Mouse (Mus musculus) ES-E14 (cell line): ENCODE measurements at regions not wholly inside any gene's neighbourhood (a gene's known extent, or its start where the extent isn't known, plus 50 kb on each side); places are given as distances from the start of the nearest gene placed in this dataset.

ENCODE experiments used
- DNase-seq: peaks from one replicate; pipeline ENCODE4 v3.0.0-alpha.2; 2013; ENCODE audit warnings: low read depth, low spot score
- H3K27ac ChIP-seq: 2 replicates; pipeline ENCODE4 v1.5.1; 2012; ENCODE audit warnings: low read depth, mild to moderate bottlenecking, low read length, moderate library complexity, mixed read lengths; ENCODE audit not compliant: poor library complexity, insufficient read depth, severe bottlenecking
- H3K36me3 ChIP-seq: 2 replicates; pipeline ENCODE4 v1.6.1; 2012; ENCODE audit warnings: mild to moderate bottlenecking, low read length, moderate library complexity, mixed read lengths; ENCODE audit not compliant: control insufficient read depth, poor library complexity, insufficient read depth, severe bottlenecking
- H3K4me1 ChIP-seq, 2 experiments: fragments of 150-350 bp in 1 of 2; sonication (generic) in 1 of 2; 2 replicates each; pipeline ENCODE4 v1.6.1; 2012; ENCODE audit warnings: low read length in 2 of 2, mild to moderate bottlenecking in 1 of 2, mixed read lengths in 1 of 2; ENCODE audit not compliant: control insufficient read depth in 2 of 2, insufficient read depth in 2 of 2, poor library complexity in 1 of 2
- H3K4me3 ChIP-seq, 2 experiments: fragments of 150-350 bp in 1 of 2; sonication (generic) in 1 of 2; 2 replicates each; pipeline ENCODE4 v1.5.1; 2012; ENCODE audit warnings: low read length in 2 of 2, low read depth in 1 of 2, mild to moderate bottlenecking in 1 of 2, mixed read lengths in 1 of 2; ENCODE audit not compliant: insufficient read depth in 1 of 2, poor library complexity in 1 of 2, severe bottlenecking in 1 of 2
- H3K9ac ChIP-seq: 2 replicates; pipeline ENCODE4 v1.6.1; 2012; ENCODE audit warnings: low read depth, mild to moderate bottlenecking, low read length, mixed read lengths; ENCODE audit not compliant: poor library complexity, insufficient read depth, severe bottlenecking
- H3K9me3 ChIP-seq: fragments of 150-350 bp; sonication (generic); 2 replicates; pipeline ENCODE4 v1.6.1; 2012; ENCODE audit warnings: low read depth, mild to moderate bottlenecking, low read length; ENCODE audit not compliant: control insufficient read depth, insufficient read depth
- CHD2 ChIP-seq: IDR thresholded peaks from 2 replicates; pipeline ENCODE4 v1.6.1; 2014; ENCODE audit warnings: mild to moderate bottlenecking, low read depth, low read length, inconsistent platforms
- HCFC1 ChIP-seq: IDR thresholded peaks from 2 replicates; pipeline ENCODE4 v1.6.1; 2012; ENCODE audit warnings: low read length, inconsistent platforms, borderline replicate concordance; ENCODE audit not compliant: insufficient read depth
- MAFK ChIP-seq: IDR thresholded peaks from 2 replicates; pipeline ENCODE4 v1.6.1; 2014; ENCODE audit warnings: mild to moderate bottlenecking, low read depth, low read length, inconsistent platforms; ENCODE audit not compliant: insufficient read depth
- ZC3H11A ChIP-seq: IDR thresholded peaks from 2 replicates; pipeline ENCODE4 v1.6.1; 2012; ENCODE audit warnings: low read depth, mild to moderate bottlenecking, inconsistent platforms, low read length, borderline replicate concordance
- ZNF384 ChIP-seq: IDR thresholded peaks from 2 replicates; pipeline ENCODE4 v1.6.1; 2012; ENCODE audit warnings: low read depth, low read length, inconsistent platforms
- in situ Hi-C, 2 experiments: fragments of 600-800 bp; cut with MboI; formaldehyde crosslinking; loops; one replicate each; pipeline ENCODE4 v1.15.1; 2025; ENCODE audit warnings: low sequenced_read_pairs in 2 of 2, inconsistent platforms in 1 of 2; ENCODE audit not compliant: unreplicated experiment in 2 of 2

DNA sequence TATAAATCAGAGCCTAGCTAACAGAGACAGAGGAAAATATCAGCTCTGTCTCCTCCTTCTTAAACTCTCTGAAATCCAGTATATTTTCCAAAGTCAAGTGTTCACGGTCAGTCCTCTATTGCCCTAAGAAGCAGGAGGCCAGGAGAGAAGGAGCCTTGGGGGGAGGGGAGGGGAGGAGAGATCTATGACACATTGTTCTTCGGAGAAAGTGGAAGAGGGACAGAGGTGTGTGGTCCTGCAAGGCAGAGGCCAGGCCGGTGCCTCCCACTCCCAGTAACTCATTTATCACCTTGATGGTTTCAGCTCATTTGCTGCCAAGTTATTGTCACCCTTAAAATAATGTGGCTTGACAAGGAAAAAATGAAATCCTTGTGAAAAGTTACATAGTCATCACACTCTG, 646.7 kb downstream of the Rab28 start:
- Histone ChIP-seq H3K4me3 (no peak overlapping the region), H3K36me3 (no peaks in the 10 kb centered on the region), H3K9me3 (no peaks in the 10 kb centered on the region), H3K9ac (no peak overlapping the region), H3K27ac (no peak overlapping the region), H3K4me1 (no peaks in the 10 kb centered on the region)
- in situ Hi-C loops, result loop anchor here in 1 of 2 experiments (25.0 kb wide), 1 partner anchor 726 kb away; no protein-coding TSS in a partner anchor
- DNase-seq, result no peak
- TF ChIP-seq HCFC1 (no peak), MAFK (no peak), ZC3H11A (no peak), ZNF384 (no peak), CHD2 (no peak)

DNA sequence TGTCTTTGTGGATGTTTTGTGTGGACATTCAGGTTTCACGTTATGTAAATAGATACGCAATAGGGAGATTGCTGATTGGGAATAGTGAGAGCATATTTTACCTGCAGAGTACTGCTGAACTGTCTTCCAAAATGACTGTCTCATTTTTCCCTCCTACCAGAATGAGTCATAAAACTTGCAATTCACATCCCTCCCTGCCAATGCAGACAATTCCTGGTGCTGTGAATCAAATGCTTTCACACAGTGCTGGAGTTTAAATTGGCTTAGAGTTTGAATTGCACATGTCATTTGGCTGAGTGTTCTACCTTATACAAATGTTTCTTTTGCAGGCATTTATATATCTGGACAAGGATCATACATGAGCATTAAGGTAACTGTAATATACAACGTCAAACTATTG, 649.9 kb downstream of the Rab28 start:
- no peaks in the 10 kb centered on the region for H3K4me1 ChIP-seq
- TF ChIP-seq ZC3H11A (no peak), MAFK (no peak), HCFC1 (no peak), CHD2 (no peak), ZNF384 (no peak)
- no peaks in the 10 kb centered on the region for H3K36me3 ChIP-seq
- in situ Hi-C loops, result loop anchor here in 1 of 2 experiments (25.0 kb wide), 1 partner anchor 729 kb away; no protein-coding TSS in a partner anchor
- no peaks in the 10 kb centered on the region for H3K9me3 ChIP-seq
- no peak overlapping the region for H3K9ac ChIP-seq
- H3K27ac ChIP-seq, result no peak overlapping the region
- DNase-seq, result no peak
- H3K4me3 ChIP-seq, result no peak overlapping the region

DNA sequence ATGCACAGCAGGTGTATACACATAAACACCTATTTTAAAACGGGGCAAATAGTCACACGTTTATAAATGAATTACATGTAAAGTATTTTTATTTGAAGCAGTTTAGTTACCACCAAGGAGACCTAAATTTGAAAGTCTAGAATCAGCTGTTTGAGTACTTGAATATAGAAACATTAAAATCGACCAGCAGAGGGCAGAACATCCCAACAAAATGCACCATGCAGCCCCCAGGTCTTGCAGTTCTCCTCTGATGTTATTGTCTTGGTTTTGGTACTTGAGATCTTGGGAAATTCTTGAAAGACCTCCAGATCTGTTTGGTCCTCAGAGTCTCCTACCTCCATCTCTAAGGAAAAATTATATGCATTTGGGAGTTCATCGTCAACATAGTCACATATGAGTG, 656.0 kb downstream of the Rab28 start:
- Histone ChIP-seq H3K9me3 (no peaks in the 10 kb centered on the region), H3K4me1 (no peaks in the 10 kb centered on the region), H3K36me3 (no peaks in the 10 kb centered on the region), H3K27ac (no peak overlapping the region), H3K4me3 (no peak overlapping the region), H3K9ac (no peak overlapping the region)
- TF ChIP-seq ZNF384, result no peak
- TF ChIP-seq ZC3H11A, result peak; percentile 17; the same call in 1 of the 2 replicates
- in situ Hi-C loops, result loop anchor here in 1 of 2 experiments (25.0 kb wide), 1 partner anchor 735 kb away; no protein-coding TSS in a partner anchor
- DNase-seq, result peak; percentile 20

DNA sequence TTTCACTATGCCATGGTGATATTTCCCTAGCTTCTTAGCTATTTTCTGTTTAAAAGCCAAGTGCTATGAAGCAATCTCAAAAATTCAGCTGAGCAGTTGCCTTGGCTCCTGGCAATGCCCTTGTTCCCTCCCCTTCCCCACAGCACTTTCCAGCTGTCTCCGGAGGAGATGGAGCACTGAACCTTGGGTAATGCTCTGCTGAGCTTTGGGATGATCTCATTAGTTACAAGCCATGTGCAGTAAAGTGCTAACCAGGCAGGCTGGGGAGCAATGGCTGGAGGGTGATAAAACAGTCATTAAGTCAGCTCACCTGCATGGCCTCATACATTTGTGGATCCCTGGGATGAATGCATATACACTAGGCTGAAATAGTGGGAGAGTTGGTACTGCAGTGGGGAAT, 659.4 kb downstream of the Rab28 start:
- no peaks in the 10 kb centered on the region for H3K9me3 ChIP-seq
- in situ Hi-C loops, result no loop called here
- no peak overlapping the region for H3K27ac ChIP-seq
- no peak for TF ChIP-seq MAFK
- TF ChIP-seq ZC3H11A, result no peak
- no peak for TF ChIP-seq ZNF384
- TF ChIP-seq CHD2, result no peak
- no peak for TF ChIP-seq HCFC1
- no peaks in the 10 kb centered on the region for H3K36me3 ChIP-seq
- H3K9ac ChIP-seq, result no peak overlapping the region
- no peak for DNase-seq
- H3K4me1 ChIP-seq, result no peaks in the 10 kb centered on the region
- no peak overlapping the region for H3K4me3 ChIP-seq

DNA sequence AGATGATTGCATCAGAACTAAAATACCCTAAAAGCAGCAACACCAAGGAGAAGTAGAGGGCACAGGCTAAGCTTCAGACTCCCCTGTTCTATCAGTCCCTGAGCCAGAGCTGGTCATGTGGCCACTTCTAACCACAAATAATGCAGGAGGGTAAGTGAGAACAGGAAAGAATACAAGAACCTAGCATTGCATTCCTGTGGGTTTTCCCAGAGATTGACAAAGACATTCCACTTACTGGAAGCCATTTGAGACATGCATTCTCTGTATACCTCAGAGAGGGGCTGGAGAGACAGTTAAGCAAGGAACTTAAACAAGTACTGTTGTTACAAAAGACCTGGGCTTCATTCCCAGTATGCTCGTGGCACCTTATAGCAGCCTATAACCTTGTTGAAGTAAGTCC, 662.7 kb downstream of the Rab28 start:
- Histone ChIP-seq H3K9me3 (no peaks in the 10 kb centered on the region), H3K4me1 (no peaks in the 10 kb centered on the region), H3K4me3 (no peak overlapping the region), H3K27ac (no peak overlapping the region), H3K36me3 (no peaks in the 10 kb centered on the region), H3K9ac (no peak overlapping the region)
- DNase-seq, result no peak
- TF ChIP-seq CHD2, result no peak
- no peak for TF ChIP-seq MAFK
- TF ChIP-seq ZC3H11A, result no peak
- no peak for TF ChIP-seq HCFC1
- no peak for TF ChIP-seq ZNF384
- in situ Hi-C loops, result no loop called here
